Mouse (Mus musculus) embryonic facial prominence, embryonic 12.5 days (tissue): ENCODE results near the gene Pink1. TPM values are rescaled to one million over a fixed set of nuclear protein-coding genes. Genes with fewer than 3 reads are reported as not detected.

Source experiments
- ATAC-seq: fragments of 200-750 bp; cut with Nextera tagmentation; 2 replicates; pipeline ENCODE4 v1.8.0; 2017; ENCODE audit not compliant: insufficient number of reproducible peaks, insufficient read depth, low FRiP score, low TSS enrichment
- H3K27ac ChIP-seq: fragments of 300-500 bp; sonication (generic); 2 replicates; pipeline ENCODE4 v1.5.1; 2016; ENCODE audit warnings: mild to moderate bottlenecking
- H3K27me3 ChIP-seq: fragments of 300-500 bp; sonication (generic); 2 replicates; pipeline ENCODE4 v1.6.1; 2016; ENCODE audit warnings: mild to moderate bottlenecking, moderate library complexity
- H3K36me3 ChIP-seq: fragments of 300-500 bp; sonication (generic); 2 replicates; pipeline ENCODE4 v1.6.1; 2016; ENCODE audit warnings: mild to moderate bottlenecking
- H3K4me1 ChIP-seq: fragments of 300-500 bp; sonication (generic); 2 replicates; pipeline ENCODE4 v1.6.1; 2016
- H3K4me2 ChIP-seq: fragments of 300-500 bp; sonication (generic); replicated peaks from 2 replicates; pipeline ENCODE4 v1.6.1; 2016; ENCODE audit warnings: mild to moderate bottlenecking, moderate library complexity
- H3K4me3 ChIP-seq: fragments of 300-500 bp; sonication (generic); 2 replicates; pipeline ENCODE4 v1.5.1; 2016; ENCODE audit warnings: mild to moderate bottlenecking
- H3K9ac ChIP-seq: fragments of 300-500 bp; sonication (generic); 2 replicates; pipeline ENCODE4 v1.6.1; 2016; ENCODE audit warnings: mild to moderate bottlenecking, moderate library complexity
- H3K9me3 ChIP-seq: fragments of 300-500 bp; sonication (generic); 2 replicates; pipeline ENCODE4 v1.6.1; 2016; ENCODE audit warnings: mild to moderate bottlenecking, moderate library complexity
- WGBS: fragments of 180-500 bp; shearing (Covaris S2); methylation state at CpG from one replicate; pipeline ENCODE4 v1.1.7; 2016; 5-methylcytosine and 5-hydroxymethylcytosine counted together
- polyA plus RNA-seq: library from polyadenylated mRNA; unstranded; fragments of >200 nt; fragmentation: Nextera tagmentation; extraction: Ambion mirVana; gene quantifications from 2 replicates; pipeline ENCODE4 v1.2.1, GENCODE M21; 2016

Pink1 gene
- polyA plus RNA-seq, result 54.9 and 59.1 TPM in 2 replicates

DNA sequence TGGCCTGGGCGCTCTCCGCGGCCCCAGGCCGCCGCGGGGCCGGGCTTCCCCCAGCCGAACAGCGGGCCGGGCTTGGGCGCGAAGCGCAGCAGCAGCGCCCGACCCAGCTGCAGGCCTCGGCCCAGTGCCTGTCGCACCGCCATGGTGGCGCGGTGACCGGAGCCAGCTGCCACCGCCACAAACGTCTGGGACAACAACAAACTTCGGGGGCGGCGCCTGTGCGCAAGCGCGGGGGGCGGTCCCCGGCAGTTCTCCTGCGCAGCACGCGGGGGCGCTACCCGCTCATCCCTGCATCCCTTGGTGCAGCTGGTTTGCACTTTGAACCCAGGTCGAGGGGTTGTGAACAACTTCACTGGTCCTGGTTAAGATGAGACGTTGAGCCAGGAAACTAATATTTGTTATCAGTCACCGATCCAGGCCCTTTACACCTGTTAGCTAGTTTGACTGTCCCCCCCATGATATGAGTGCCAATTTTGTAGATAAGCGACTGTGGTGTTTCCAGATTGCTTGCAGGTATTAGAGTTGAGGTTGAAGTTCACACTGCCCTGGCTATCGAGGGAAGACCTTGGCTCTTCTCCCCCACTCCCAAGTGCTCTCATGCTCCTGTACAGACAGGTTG is at the start of gene Pink1:
Gene Pink1 (minus strand): TSS at position 231 of the 619 bp plus-strand sequence.
- Histone ChIP-seq H3K4me1 (0 out of 2 replicates have a peak, but pooled peaks cover 3% of the 10 kb centered on the region), H3K4me3 (peak within 1 kb of the TSS; percentile 72), H3K36me3 (no peaks in the 10 kb centered on the region), H3K4me2 (peak within 1 kb of the TSS; percentile 65), H3K27ac (peak within 1 kb of the TSS; percentile 96), H3K9me3 (no peaks in the 10 kb centered on the region), H3K9ac (peak within 1 kb of the TSS; percentile 89), H3K27me3 (peaks cover 4% of the 10 kb centered on the region; the same call in 1 of the 2 replicates)
- no peak; the same call in 1 of the 2 replicates for ATAC-seq
- 4% methylated on average over 41 of the region's 41 CpGs for WGBS

DNA sequence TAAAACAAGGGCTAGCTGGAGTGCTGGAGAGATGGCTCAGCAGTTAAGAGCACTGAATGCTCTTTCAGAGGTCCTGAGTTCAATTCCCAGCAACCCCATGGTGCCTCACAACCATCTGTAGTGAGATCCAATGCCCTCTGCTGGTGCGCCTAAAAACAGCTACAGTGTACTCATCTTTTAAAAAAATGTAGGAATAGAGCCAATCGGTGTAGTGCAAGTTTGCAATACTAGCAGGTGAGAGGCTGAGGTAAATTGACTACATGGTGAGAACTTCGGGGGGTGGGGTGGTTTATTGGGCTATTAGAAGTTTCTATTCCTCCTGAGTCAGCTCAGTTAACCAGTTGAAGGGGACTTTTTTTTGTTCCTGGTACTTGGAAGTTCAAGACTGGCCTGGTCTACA is 49.0 kb upstream of the Pink1 start:
- no peak overlapping the region for H3K9ac ChIP-seq
- H3K27me3 ChIP-seq, result no peaks in the 10 kb centered on the region
- H3K27ac ChIP-seq, result no peak overlapping the region
- no peak overlapping the region for H3K4me2 ChIP-seq
- no peak for ATAC-seq
- H3K4me3 ChIP-seq, result no peak overlapping the region
- WGBS, result 84% methylated on average over 3 of the region's 3 CpGs
- no peaks in the 10 kb centered on the region for H3K4me1 ChIP-seq
- no peaks in the 10 kb centered on the region for H3K36me3 ChIP-seq
- no peaks in the 10 kb centered on the region for H3K9me3 ChIP-seq

DNA sequence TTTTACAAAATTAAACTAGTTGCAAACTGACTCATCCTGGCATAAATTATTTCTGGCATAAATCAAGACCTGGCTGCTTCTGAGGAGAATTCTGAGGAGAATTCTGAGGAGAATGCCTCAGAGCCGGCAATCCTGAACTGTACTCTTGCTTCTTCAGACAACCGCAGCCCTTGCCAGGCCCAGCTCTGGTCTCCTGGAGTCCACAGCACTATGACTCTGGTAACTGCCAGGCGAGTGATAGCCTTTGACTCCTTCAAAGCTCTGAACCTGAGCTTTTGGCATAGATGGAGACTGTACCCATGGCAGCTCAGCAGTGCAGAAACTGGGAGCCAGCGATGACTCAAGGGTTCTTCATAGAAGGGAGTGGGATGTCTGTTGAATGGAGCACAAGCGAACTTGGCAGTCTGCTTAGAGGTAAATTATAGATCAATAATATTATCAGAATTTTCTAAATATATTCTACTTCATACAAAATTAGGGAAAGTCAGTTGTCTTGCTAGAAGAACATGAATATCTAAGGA is 44.9 kb upstream of the Pink1 start:
- ATAC-seq, result no peak
- Histone ChIP-seq H3K9ac (no peak overlapping the region), H3K27me3 (peaks cover 29% of the 10 kb centered on the region), H3K4me1 (peaks cover 12% of the 10 kb centered on the region; the same call in 1 of the 2 replicates), H3K4me2 (no peak overlapping the region), H3K36me3 (no peaks in the 10 kb centered on the region), H3K9me3 (no peaks in the 10 kb centered on the region), H3K27ac (no peak overlapping the region), H3K4me3 (no peak overlapping the region)
- WGBS, result 79% methylated on average over 5 of the region's 5 CpGs

DNA sequence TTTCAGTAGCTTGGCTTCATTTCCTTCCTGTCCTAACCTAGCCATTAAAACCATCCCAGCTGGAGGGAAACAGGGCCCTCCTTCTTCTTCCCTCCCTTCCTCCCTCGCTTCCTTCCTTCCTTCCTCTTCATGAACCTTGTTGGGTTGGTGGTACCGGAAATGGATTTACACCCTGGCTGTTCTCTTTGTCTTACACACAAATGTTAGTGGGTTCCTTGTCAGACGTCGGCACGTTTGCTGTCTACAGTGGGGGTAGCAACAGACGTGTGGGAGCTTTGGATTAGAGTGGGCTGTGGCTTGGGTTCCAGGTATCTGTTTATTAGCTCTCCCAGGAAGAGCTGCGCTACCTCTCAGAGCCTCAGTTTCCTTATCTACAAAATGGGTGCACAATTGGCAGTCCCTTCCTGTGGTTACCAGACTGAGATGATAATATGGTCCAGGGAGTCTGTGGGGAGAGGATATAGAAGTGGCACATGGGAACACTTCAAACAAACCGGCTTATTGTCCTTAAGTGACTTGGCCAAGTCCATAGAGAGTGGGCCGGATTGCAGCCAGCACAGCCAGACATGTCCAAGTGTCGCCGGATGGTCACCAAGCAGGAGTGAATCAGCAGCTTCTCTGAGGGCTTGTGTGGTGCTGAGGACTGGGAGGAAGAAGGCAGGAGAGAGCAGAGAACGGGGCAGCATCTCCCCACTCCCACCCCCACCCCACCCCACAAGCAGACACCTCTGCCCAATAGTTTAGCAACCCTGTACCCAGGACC is 42.6 kb upstream of the Pink1 start:
- Histone ChIP-seq H3K36me3 (no peaks in the 10 kb centered on the region), H3K9me3 (no peaks in the 10 kb centered on the region), H3K27me3 (peaks cover 35% of the 10 kb centered on the region), H3K27ac (no peak overlapping the region), H3K4me3 (no peak overlapping the region), H3K4me1 (peaks cover 12% of the 10 kb centered on the region; the same call in 1 of the 2 replicates), H3K9ac (no peak overlapping the region), H3K4me2 (peak overlapping the region; percentile 55; the same call in 1 of the 2 replicates)
- ATAC-seq, result no peak
- 82% methylated on average over 12 of the region's 12 CpGs for WGBS

DNA sequence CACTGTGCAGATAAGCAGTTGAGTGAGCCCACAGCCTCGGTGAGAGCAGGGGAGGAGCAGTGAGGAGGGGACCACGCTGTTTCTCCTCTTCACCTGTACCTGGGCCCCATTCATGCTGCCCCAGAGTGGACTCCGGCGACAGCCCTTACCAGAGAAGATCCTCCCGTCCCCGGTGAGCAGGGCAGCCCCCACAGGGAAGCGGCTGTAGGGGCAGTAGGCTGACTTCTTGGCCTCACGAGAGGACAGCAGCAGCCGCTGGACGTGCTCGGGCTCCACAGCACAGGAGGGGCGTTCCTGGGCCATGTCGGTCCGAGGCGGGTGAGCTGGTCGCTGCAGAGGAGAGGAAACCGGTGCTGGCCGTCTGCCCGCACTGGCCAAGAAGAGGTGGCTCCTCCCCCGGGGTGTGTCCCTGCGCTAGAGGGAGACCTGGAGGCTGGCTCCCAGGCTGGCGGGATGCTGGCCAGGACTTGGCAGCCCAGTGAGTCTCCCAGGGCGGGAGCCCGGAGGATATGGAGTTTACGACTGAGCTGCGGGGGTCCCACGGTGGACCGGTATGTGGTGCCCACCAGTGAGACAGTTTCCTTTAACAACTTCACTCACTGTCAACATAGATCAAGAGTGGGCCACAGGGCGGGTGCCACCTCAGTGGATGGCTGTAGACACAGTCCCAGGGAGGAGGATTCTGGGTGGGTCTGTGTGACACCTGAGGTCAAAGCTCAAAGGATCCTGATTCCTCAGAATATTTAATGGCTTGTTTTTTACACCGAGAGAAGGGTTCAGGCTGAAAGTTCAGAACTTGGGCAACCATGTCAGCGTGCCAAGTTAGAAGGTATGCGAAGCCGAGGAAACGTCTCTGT is 41.8 kb upstream of the Pink1 start, which contains the start of gene Cda:
Gene Cda (minus strand): TSS at position 352 of the 857 bp plus-strand sequence.
- H3K36me3 ChIP-seq, result no peaks in the 10 kb centered on the region
- no peaks in the 10 kb centered on the region for H3K9me3 ChIP-seq
- ATAC-seq, result peak; percentile 73; the same call in 1 of the 2 replicates
- 9% methylated on average over 34 of the region's 34 CpGs for WGBS
- H3K4me3 ChIP-seq, result peak within 1 kb of the TSS; percentile 28
- peaks cover 35% of the 10 kb centered on the region for H3K27me3 ChIP-seq
- no peak within 1 kb of the TSS for H3K27ac ChIP-seq
- peak within 1 kb of the TSS; percentile 55 for H3K4me2 ChIP-seq
- peak within 1 kb of the TSS; percentile 35; the same call in 1 of the 2 replicates for H3K9ac ChIP-seq
- H3K4me1 ChIP-seq, result peaks cover 12% of the 10 kb centered on the region; the same call in 1 of the 2 replicates

DNA sequence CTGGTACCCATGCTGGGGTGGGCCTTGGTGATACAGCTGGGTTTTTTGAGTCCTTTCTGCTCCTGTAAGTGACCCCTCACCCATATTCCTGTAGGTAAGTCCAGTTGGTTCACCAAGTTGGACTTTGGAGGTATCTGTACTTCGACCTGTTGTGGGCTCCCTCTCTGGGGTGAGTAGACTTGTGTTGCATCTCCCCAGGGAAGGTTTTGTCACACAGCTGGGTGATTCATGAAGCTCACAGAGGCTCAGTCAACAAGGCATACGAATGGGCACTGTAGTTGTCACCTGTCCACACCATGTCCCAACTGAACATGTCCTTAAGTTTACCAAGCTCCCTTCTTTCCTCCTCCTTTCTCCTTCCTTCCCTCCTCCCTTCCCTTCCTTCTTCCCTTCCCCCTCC is 40.5 kb upstream of the Pink1 start:
- no peak for ATAC-seq
- Histone ChIP-seq H3K36me3 (no peaks in the 10 kb centered on the region), H3K4me2 (no peak overlapping the region), H3K9me3 (no peaks in the 10 kb centered on the region), H3K4me1 (peaks cover 12% of the 10 kb centered on the region; the same call in 1 of the 2 replicates), H3K27me3 (peaks cover 41% of the 10 kb centered on the region), H3K9ac (no peak overlapping the region), H3K27ac (no peak overlapping the region), H3K4me3 (no peak overlapping the region)
- WGBS, result 76% methylated on average over 2 of the region's 2 CpGs

DNA sequence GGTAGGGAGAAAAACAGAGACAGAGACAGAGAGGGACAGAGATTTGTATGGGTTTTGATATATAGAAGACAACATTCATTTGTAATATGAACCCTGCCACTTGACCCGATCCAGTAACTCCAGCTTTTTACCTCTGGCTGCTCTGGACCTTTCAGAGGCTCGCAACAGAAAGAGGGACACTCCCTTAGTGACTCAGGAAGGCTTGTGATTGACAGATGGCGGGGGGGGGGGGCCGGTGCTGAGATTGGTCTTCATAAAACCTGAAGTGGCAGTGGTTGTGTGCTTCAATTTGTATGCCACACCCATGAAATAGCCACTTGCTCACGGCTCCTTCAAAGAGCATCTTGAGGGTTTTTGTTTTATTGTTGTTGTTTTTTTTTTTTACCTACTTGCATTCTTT is 37.4 kb upstream of the Pink1 start:
- Histone ChIP-seq H3K9ac (no peak overlapping the region), H3K27me3 (peaks cover 49% of the 10 kb centered on the region), H3K27ac (no peak overlapping the region), H3K36me3 (no peaks in the 10 kb centered on the region), H3K4me2 (no peak overlapping the region), H3K9me3 (no peaks in the 10 kb centered on the region), H3K4me1 (peaks cover 11% of the 10 kb centered on the region; the same call in 1 of the 2 replicates), H3K4me3 (no peak overlapping the region)
- WGBS, result 55% methylated on average over 5 of the region's 5 CpGs
- ATAC-seq, result no peak

DNA sequence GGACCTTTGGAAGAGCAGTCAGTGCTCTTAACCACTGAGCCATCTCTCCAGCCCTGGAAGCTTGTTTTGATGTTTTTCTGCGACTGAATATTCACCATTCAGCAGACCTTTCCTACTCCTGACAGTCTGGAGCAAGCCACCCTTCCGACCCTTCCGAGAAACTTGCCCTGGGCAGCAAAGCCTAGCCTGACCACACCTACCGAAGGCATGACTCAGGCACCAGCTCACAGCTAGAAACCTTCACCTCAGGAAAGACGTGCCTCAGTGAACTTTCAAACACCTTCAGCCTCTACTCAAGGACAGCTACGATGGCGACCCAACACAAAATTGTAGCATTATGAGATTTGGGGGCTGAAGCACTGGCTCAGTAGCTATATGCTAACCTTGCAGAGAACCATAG is 36.8 kb upstream of the Pink1 start:
- Histone ChIP-seq H3K36me3 (no peaks in the 10 kb centered on the region), H3K4me3 (no peak overlapping the region), H3K9me3 (no peaks in the 10 kb centered on the region), H3K4me2 (no peak overlapping the region), H3K9ac (no peak overlapping the region), H3K4me1 (peaks cover 5% of the 10 kb centered on the region; the same call in 1 of the 2 replicates), H3K27ac (no peak overlapping the region), H3K27me3 (peaks cover 43% of the 10 kb centered on the region)
- 78% methylated on average over 7 of the region's 7 CpGs for WGBS
- no peak for ATAC-seq

DNA sequence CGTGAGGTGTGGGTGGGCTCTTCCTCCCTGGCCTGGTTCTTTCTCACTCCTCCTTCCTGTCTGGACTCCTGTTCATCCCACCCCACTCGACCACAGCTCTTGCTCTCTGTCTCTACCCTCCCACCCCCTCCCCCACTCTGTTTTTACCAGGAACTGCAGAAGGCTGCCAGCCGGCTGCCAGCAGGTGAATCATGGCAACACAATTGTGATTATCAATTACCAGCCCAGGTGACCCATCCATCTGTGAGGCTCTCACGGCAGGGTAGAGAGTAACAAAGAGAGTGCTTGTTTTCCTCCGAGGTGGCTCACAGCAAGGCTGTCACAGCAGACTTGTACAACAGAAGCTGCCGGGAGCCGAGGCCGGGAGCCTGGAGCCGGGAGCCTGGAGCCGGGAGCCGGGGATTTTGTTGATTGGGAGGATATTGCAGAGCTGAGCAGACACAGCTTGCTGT is 35.3 kb upstream of the Pink1 start:
- no peaks in the 10 kb centered on the region for H3K36me3 ChIP-seq
- peaks cover 29% of the 10 kb centered on the region; the same call in 1 of the 2 replicates for H3K27me3 ChIP-seq
- H3K9me3 ChIP-seq, result no peaks in the 10 kb centered on the region
- no peak for ATAC-seq
- H3K4me1 ChIP-seq, result no peaks in the 10 kb centered on the region
- no peak overlapping the region for H3K9ac ChIP-seq
- H3K4me2 ChIP-seq, result no peak overlapping the region
- WGBS, result 8% methylated on average over 11 of the region's 11 CpGs
- no peak overlapping the region for H3K4me3 ChIP-seq
- H3K27ac ChIP-seq, result no peak overlapping the region

DNA sequence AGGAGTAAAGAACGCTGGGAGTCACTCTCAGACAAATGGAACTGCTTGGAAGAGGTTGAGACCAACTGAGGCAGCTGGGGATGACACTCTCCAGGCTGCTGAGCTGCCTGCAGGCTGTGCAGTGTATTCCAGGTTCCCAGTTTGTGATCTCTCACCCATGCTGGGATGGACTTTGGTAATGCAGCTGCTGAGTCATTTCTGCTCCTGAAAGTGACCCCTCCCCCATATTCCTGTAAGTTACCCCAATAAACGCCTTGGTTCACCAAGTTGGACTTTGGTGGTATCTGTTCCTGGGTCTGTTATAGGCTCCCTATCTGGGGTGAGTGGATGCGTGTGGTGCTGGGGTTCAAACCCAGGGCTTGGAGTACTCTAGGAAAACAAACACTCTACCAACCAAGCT is 32.1 kb upstream of the Pink1 start:
- 75% methylated on average over 3 of the region's 3 CpGs for WGBS
- no peaks in the 10 kb centered on the region for H3K4me1 ChIP-seq
- no peaks in the 10 kb centered on the region for H3K36me3 ChIP-seq
- ATAC-seq, result no peak
- H3K27me3 ChIP-seq, result peaks cover 20% of the 10 kb centered on the region; the same call in 1 of the 2 replicates
- H3K9me3 ChIP-seq, result no peaks in the 10 kb centered on the region
- no peak overlapping the region for H3K4me3 ChIP-seq
- no peak overlapping the region for H3K9ac ChIP-seq
- H3K4me2 ChIP-seq, result no peak overlapping the region
- no peak overlapping the region for H3K27ac ChIP-seq

DNA sequence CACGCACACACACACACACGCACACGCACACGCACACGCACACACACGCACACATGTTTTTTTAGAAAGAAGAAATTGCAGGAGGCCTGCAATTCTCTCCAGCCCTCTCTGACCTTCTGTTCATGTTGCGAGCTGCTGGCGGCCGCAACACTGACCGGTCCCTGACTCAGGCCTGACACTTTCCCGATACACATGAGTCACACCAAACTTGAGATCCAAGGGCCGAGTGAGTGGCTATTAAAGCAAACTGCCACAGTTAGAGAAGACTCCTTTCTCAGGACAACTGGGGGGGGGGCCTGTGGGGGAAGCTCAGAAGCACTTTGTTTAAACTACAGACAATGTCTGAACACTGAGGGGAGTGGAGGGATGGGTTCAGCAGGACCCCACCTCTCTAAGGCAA is 30.4 kb upstream of the Pink1 start:
- Histone ChIP-seq H3K4me3 (no peak overlapping the region), H3K9ac (no peak overlapping the region), H3K4me1 (no peaks in the 10 kb centered on the region), H3K36me3 (no peaks in the 10 kb centered on the region), H3K27ac (no peak overlapping the region), H3K27me3 (peaks cover 13% of the 10 kb centered on the region; the same call in 1 of the 2 replicates), H3K4me2 (no peak overlapping the region), H3K9me3 (no peaks in the 10 kb centered on the region)
- no peak for ATAC-seq
- WGBS, result 93% methylated on average over 12 of the region's 12 CpGs
